Comparison of ENCODE assay signal across 10 mouse cellular contexts in genomic region chr12:106185398-106186077, GRCm38 (mm10).
DNase-seq lines count a peak whose midpoint lies in the region.
"Had no signal": no experiment of that assay in that cellular context is flagged by ENCODE, and none has a peak within 500 bp of the region (broad histone marks: within the 10 kb centered on the region; RNA-seq: fewer than 3 reads in every experiment).

No protein-coding gene starts in this region.

- peak; percentile 23 for DNase-seq in lung, postnatal 25 days (ENCODE audit: low spot score)
- no peak for DNase-seq in lung, postnatal 14 days
- DNase-seq in cerebellum, adult 8-10 months, result peak; percentile 80
- peak; percentile 38 for DNase-seq in induced T-regulatory cell, adult 2 months (ENCODE audit: low read depth)
- peak; percentile 60 to 73 for DNase-seq in right cerebral cortex, postnatal 10 days (ENCODE audit: low spot score in 2 of 2)
- no peak for DNase-seq in urinary bladder, postnatal 36 days (ENCODE audit: low spot score in 2 of 2)
- no peak for DNase-seq in spleen, adult 18-20 months
- no peak for DNase-seq in ovary, postnatal 14 days (ENCODE audit: low spot score)
- DNase-seq: adrenal gland, postnatal 10 days; heart, postnatal 36 days had no signal

Comparison
In these comparisons a context has a peak if more than half of its experiments do, and no peak if none do; other contexts are left out.
1. DNase-seq: peak in lung, postnatal 25 days (single experiment), cerebellum, adult 8-10 months (single experiment), induced T-regulatory cell, adult 2 months (single experiment) and right cerebral cortex, postnatal 10 days (2 of 2); none in lung, postnatal 14 days (single experiment), urinary bladder, postnatal 36 days (0 of 2), spleen, adult 18-20 months (0 of 2) and ovary, postnatal 14 days (single experiment).